Mouse (Mus musculus): ENCODE measurements around the gene Sat1.
"Not testable (repeated sequence)": the region's sequence is repeated elsewhere in the genome, so short reads cannot be mapped to it uniquely, and the experiment has no call there.

The Sat1 gene

GRCm38 (mm10) chrX:155216271-155216670 lies at the start of gene Sat1:
Gene Sat1, minus strand, starts transcription at chrX:155216449.
- DNase-seq (ENCODE audit: low spot score) = peak; percentile 89

DNA sequence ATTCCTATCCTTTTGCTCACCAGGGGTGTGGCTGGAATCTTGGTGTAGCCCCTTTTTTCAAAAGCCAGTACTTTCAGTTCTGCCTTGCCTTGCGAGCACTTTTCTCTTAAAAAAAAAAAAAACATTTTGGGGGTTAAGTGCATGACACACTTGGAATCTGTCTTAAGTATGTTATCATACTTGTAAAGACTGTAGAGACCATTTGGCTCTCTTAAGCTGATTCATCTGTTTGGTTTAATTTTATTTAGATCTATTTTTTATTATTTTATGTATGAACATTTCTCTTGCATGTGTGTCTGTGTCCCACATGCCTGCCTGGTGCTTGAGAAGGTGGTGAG lies 46.6 kb upstream of the Sat1 start:
- DNase-seq (ENCODE audit: low spot score) = no peak

DNA sequence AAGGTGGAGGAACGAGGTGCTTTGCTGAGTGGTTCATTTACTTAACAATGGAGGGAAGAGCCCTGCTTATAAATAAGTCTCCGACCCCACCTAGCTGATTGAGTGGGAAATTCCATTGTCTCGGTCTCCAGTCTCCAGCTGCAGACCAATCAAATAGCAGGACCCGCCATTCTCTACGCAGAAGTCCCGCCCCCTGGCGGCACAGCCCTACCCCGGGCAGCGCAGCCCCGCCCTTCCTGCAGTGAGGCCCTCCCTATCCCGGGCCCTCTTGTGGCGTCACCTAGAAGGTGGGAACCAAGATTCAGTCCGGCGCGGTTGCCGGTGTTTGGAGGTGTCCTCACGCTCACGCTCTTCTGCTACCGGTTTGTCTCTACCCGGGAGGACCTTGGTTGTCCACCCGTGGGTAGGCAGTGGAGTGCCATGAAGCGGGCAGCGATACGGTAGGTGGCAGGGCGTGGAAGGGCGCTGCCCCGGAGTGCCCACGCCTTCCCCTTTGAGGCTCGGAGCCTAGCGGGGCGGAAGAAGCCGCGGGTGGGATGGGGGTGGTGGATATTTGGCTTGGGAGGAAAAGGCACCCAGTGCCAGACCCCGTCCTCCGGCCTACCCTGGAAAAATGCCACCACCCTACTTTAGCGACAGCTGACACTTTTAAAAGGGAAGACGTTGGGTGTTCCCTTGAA lies 46.1 kb upstream of the Sat1 start, which contains the start of gene Acot9:
Acot9 (plus strand) TSS at position 209 of the 680 bp plus-strand sequence.
- DNase-seq (ENCODE audit: low spot score) = peak; percentile 89

- no peak for DNase-seq (ENCODE audit: low spot score)
These were observed 40.6 kb upstream of the Sat1 start for GRCm38 (mm10) chrX:155256856-155257255.

- no peak for DNase-seq (ENCODE audit: low spot score)
These were observed 2.0 kb upstream of the Sat1 start for GRCm38 (mm10) chrX:155218277-155218676.

GRCm38 (mm10) chrX:155215501-155216248 lies 574 bp downstream of the Sat1 start:
- peak; percentile 41 for DNase-seq (ENCODE audit: low spot score)

GRCm38 (mm10) chrX:155214291-155215136 lies 1.7 kb downstream of the Sat1 start:
- DNase-seq (ENCODE audit: low spot score) = no peak

DNA sequence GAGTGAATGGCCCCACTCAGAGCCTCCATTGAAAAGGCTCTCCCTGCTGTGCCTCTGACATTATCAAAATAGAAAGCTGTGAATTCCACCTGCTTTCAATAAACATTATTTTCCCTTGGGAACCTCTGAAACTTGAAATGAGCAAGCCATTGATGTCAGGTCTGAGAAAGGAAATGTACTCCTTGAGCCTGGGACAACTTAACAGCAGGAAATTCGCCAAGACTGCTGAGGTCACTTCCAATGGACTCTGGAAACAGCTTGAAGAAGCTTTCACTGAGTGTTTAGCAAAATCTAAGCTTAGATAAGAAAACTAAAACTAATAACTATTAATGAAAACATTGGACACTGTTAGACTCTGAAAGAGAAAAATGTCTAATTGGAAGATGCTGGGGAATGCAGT lies 7.6 kb downstream of the Sat1 start:
- DNase-seq (ENCODE audit: low spot score) = no peak

GRCm38 (mm10) chrX:155205436-155205835 lies 10.8 kb downstream of the Sat1 start:
- not testable (repeated sequence) for DNase-seq (ENCODE audit: low spot score)

GRCm38 (mm10) chrX:155202406-155203305 lies 13.6 kb downstream of the Sat1 start:
- no peak for DNase-seq (ENCODE audit: low spot score)

GRCm38 (mm10) chrX:155201799-155202198 lies 14.4 kb downstream of the Sat1 start:
- no peak for DNase-seq (ENCODE audit: low spot score)

- no peak for DNase-seq (ENCODE audit: low spot score)
These were observed 21.3 kb downstream of the Sat1 start for GRCm38 (mm10) chrX:155194979-155195378.

- no peak for DNase-seq (ENCODE audit: low spot score)
These were observed 22.4 kb downstream of the Sat1 start for GRCm38 (mm10) chrX:155193732-155194443.

DNA sequence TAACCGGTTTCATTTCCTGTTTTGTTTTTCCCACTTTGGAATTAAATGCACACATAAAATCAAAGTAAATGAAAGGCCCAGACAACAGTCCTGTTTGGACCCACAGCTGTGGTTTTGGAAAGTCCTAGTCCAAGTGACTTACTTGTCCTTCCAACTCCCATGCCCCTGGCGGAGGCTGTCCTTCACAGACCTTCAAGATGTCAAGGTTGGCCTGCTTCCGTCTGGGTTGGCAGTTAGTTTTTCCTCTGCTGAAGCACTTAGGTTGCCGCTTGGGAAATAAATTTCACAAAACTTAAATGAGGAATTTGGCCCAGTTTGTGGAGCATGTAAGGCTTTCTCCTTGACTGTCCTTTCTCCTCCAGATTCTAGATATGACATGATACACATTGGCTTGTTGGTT lies 24.3 kb downstream of the Sat1 start:
- DNase-seq (ENCODE audit: low spot score) = no peak

DNA sequence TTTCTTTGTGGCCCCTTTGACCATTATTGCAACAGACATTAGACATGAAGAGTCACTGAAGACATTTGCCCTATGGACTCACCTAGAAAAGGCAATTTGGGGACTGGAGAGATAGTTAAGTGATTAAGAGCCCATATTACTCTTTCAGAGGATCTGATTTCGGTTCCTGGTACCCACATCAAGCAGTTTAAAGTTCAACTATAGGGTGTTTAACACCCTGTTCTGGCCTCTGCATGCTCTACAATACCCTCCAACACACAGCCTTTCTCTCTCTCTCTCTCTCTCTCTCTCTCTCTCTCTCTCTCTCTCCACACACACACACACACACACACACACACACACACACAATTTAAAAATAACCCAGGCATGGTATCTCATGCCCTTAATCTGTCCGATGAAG lies 38.6 kb downstream of the Sat1 start:
- no peak for DNase-seq (ENCODE audit: low spot score)

- DNase-seq (ENCODE audit: low spot score) = no peak
These were observed 39.0 kb downstream of the Sat1 start for GRCm38 (mm10) chrX:155177230-155177629.

- no peak for DNase-seq (ENCODE audit: low spot score)
These were observed 40.7 kb downstream of the Sat1 start for GRCm38 (mm10) chrX:155175568-155175967.

GRCm38 (mm10) chrX:155172310-155172709 lies 43.9 kb downstream of the Sat1 start:
- no peak for DNase-seq (ENCODE audit: low spot score)

GRCm38 (mm10) chrX:155171754-155172153 lies 44.5 kb downstream of the Sat1 start:
- no peak for DNase-seq (ENCODE audit: low spot score)

DNA sequence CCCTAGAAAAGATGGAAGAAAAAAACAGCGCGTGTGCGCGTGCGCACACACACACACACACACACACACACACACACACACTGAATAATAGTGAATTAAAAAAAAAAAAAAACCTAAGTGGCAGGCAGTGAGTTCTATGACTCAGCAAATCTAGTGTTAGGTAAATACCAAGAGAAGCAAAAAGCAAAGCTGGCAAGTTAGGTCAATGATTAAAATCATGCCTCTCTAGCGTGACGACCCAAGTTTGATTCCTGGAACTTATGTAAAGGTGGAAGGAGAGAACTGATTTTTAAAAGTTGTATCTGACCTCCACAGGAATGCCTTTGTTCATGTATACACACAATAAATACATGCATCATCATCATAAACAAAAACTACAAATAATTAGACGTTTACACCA lies 46.4 kb downstream of the Sat1 start:
- no peak for DNase-seq (ENCODE audit: low spot score)

- no peak for DNase-seq (ENCODE audit: low spot score)
These were observed 48.6 kb downstream of the Sat1 start for GRCm38 (mm10) chrX:155167667-155168066.

Data from testis, postnatal 10 days (tissue).